Mouse (Mus musculus): ENCODE results near the gene Mknk2. TPM values are rescaled to one million over a fixed set of nuclear protein-coding genes. Genes with fewer than 3 reads are reported as not detected.

Gene Mknk2
- polyA plus RNA-seq, 1 experiment from 2014 or later: 46.1 TPM

GRCm38 (mm10) chr10:80669018-80669417 is 8.9 kb downstream of the Mknk2 start:
- ATAC-seq: no peak
- TF ChIP-seq CTCF (IDR thresholded peaks at IDR 0.05; ENCODE audit: low read depth) (no peak), EP300 (IDR thresholded peaks at IDR 0.05; ENCODE audit: low read depth) (no peak)
- peaks cover 41% of the 10 kb centered on the region for H3K4me1 ChIP-seq (ENCODE audit: insufficient read depth)
- no peak overlapping the region for H3K4me3 ChIP-seq (ENCODE audit: low read depth, low read length)
- DNase-seq: no peak
- H3K9me3 ChIP-seq (ENCODE audit: low read length): no peaks in the 10 kb centered on the region
- no peak overlapping the region for H3K9ac ChIP-seq (replicated peaks)
- no peak overlapping the region for H3K27ac ChIP-seq (ENCODE audit: low read depth)
- 88% methylated on average over 12 of the region's 12 CpGs for WGBS (ENCODE audit: insufficient replicate concordance)
- H3K36me3 ChIP-seq (replicated peaks; ENCODE audit: insufficient read depth, low read length): peaks cover 81% of the 10 kb centered on the region
- no peaks in the 10 kb centered on the region for H3K27me3 ChIP-seq (ENCODE audit: insufficient read depth, low read length)
- H3K4me2 ChIP-seq (ENCODE audit: low read depth, low read length): no peak overlapping the region

GRCm38 (mm10) chr10:80668614-80669013 is 9.3 kb downstream of the Mknk2 start:
- Histone ChIP-seq H3K4me1 (ENCODE audit: insufficient read depth) (peaks cover 41% of the 10 kb centered on the region), H3K27me3 (ENCODE audit: insufficient read depth, low read length) (no peaks in the 10 kb centered on the region), H3K27ac (ENCODE audit: low read depth) (no peak overlapping the region), H3K9me3 (ENCODE audit: low read length) (no peaks in the 10 kb centered on the region), H3K4me2 (ENCODE audit: low read depth, low read length) (no peak overlapping the region), H3K36me3 (replicated peaks; ENCODE audit: insufficient read depth, low read length) (peaks cover 77% of the 10 kb centered on the region), H3K9ac (replicated peaks) (no peak overlapping the region), H3K4me3 (ENCODE audit: low read depth, low read length) (no peak overlapping the region)
- DNase-seq: no peak
- WGBS (ENCODE audit: insufficient replicate concordance): 73% methylated on average over 11 of the region's 11 CpGs
- ATAC-seq: no peak
- TF ChIP-seq CTCF (IDR thresholded peaks at IDR 0.05; ENCODE audit: low read depth): no peak
- TF ChIP-seq EP300 (IDR thresholded peaks at IDR 0.05; ENCODE audit: low read depth): no peak

- WGBS (ENCODE audit: insufficient replicate concordance): 83% methylated on average over 19 of the region's 19 CpGs
- no peak for DNase-seq
- Histone ChIP-seq H3K4me3 (ENCODE audit: low read depth, low read length) (no peak overlapping the region), H3K4me2 (ENCODE audit: low read depth, low read length) (no peak overlapping the region), H3K4me1 (ENCODE audit: insufficient read depth) (peaks cover 35% of the 10 kb centered on the region), H3K27me3 (ENCODE audit: insufficient read depth, low read length) (no peaks in the 10 kb centered on the region), H3K27ac (ENCODE audit: low read depth) (no peak overlapping the region), H3K9me3 (ENCODE audit: low read length) (no peaks in the 10 kb centered on the region), H3K9ac (replicated peaks) (peak overlapping the region; percentile 46; the same call in 1 of the 2 replicates), H3K36me3 (replicated peaks; ENCODE audit: insufficient read depth, low read length) (peaks cover 63% of the 10 kb centered on the region)
- ATAC-seq: no peak
- no peak for TF ChIP-seq CTCF (IDR thresholded peaks at IDR 0.05; ENCODE audit: low read depth)
- TF ChIP-seq EP300 (IDR thresholded peaks at IDR 0.05; ENCODE audit: low read depth): no peak
Observed at GRCm38 (mm10) chr10:80666837-80667412, 11.0 kb downstream of the Mknk2 start.

- peak; percentile 25; the same call in 1 of the 2 replicates for TF ChIP-seq CTCF (IDR thresholded peaks at IDR 0.05; ENCODE audit: low read depth)
- no peak for TF ChIP-seq EP300 (IDR thresholded peaks at IDR 0.05; ENCODE audit: low read depth)
- Histone ChIP-seq H3K36me3 (replicated peaks; ENCODE audit: insufficient read depth, low read length) (peaks cover 55% of the 10 kb centered on the region), H3K9ac (replicated peaks) (peak overlapping the region; percentile 46)
Observed at GRCm38 (mm10) chr10:80665981-80666733, 11.8 kb downstream of the Mknk2 start.

GRCm38 (mm10) chr10:80665459-80665858 is 12.5 kb downstream of the Mknk2 start:
- H3K27me3 ChIP-seq (ENCODE audit: insufficient read depth, low read length): no peaks in the 10 kb centered on the region
- H3K4me2 ChIP-seq (ENCODE audit: low read depth, low read length): peak overlapping the region; percentile 60; the same call in 1 of the 2 replicates
- ATAC-seq (peak; percentile 26), DNase-seq (no peak)
- H3K4me1 ChIP-seq (ENCODE audit: insufficient read depth): peaks cover 35% of the 10 kb centered on the region
- peak overlapping the region; percentile 93 for H3K27ac ChIP-seq (ENCODE audit: low read depth)
- H3K4me3 ChIP-seq (ENCODE audit: low read depth, low read length): no peak overlapping the region
- H3K36me3 ChIP-seq (replicated peaks; ENCODE audit: insufficient read depth, low read length): peaks cover 48% of the 10 kb centered on the region
- peak overlapping the region; percentile 46 for H3K9ac ChIP-seq (replicated peaks)
- no peak for TF ChIP-seq CTCF (IDR thresholded peaks at IDR 0.05; ENCODE audit: low read depth)
- TF ChIP-seq EP300 (IDR thresholded peaks at IDR 0.05; ENCODE audit: low read depth): no peak
- no peaks in the 10 kb centered on the region for H3K9me3 ChIP-seq (ENCODE audit: low read length)
- WGBS (ENCODE audit: insufficient replicate concordance): 44% methylated on average over 4 of the region's 4 CpGs

More at GRCm38 (mm10) chr10:80665981-80666733, 11.8 kb downstream of the Mknk2 start:
- Histone ChIP-seq H3K27me3 (ENCODE audit: insufficient read depth, low read length) (no peaks in the 10 kb centered on the region), H3K4me1 (ENCODE audit: insufficient read depth) (peaks cover 35% of the 10 kb centered on the region), H3K4me3 (ENCODE audit: low read depth, low read length) (no peak overlapping the region), H3K27ac (ENCODE audit: low read depth) (peak overlapping the region; percentile 93), H3K4me2 (ENCODE audit: low read depth, low read length) (no peak overlapping the region), H3K9me3 (ENCODE audit: low read length) (no peaks in the 10 kb centered on the region)
- ATAC-seq: no peak
- DNase-seq: no peak
- 55% methylated on average over 10 of the region's 10 CpGs for WGBS (ENCODE audit: insufficient replicate concordance)

DNA sequence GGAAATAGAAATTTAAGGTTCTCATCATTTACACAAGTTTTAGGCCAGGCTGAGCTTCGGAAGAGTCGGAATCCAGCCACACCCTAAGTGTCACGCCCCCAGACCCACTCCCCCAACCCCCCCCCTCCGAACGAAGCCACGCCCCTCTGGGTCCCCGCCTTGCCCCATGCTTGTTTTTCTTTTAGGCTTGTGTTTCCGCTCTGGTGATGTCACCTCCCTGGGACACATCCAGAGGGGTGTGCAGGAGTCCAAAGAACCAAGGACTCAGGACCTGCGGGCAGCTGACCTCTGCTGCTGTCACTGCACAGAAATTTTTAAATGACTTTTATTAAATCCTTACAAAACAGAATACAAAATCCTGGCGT is 12.9 kb downstream of the Mknk2 start:
- peak; percentile 73 for DNase-seq

More for the DNA sequence above, 12.9 kb downstream of the Mknk2 start:
- peak; percentile 82 for ATAC-seq
- Histone ChIP-seq H3K27me3 (ENCODE audit: insufficient read depth, low read length) (no peaks in the 10 kb centered on the region), H3K9me3 (ENCODE audit: low read length) (no peaks in the 10 kb centered on the region), H3K36me3 (replicated peaks; ENCODE audit: insufficient read depth, low read length) (peaks cover 43% of the 10 kb centered on the region), H3K4me1 (ENCODE audit: insufficient read depth) (peaks cover 35% of the 10 kb centered on the region), H3K4me3 (ENCODE audit: low read depth, low read length) (no peak overlapping the region), H3K9ac (replicated peaks) (peak overlapping the region; percentile 50), H3K4me2 (ENCODE audit: low read depth, low read length) (peak overlapping the region; percentile 60), H3K27ac (ENCODE audit: low read depth) (peak overlapping the region; percentile 93)
- 12% methylated on average over 10 of the region's 10 CpGs for WGBS (ENCODE audit: insufficient replicate concordance)
- TF ChIP-seq EP300 (IDR thresholded peaks at IDR 0.05; ENCODE audit: low read depth) (no peak), CTCF (IDR thresholded peaks at IDR 0.05; ENCODE audit: low read depth) (no peak)

Data from liver, postnatal 0 days (tissue).